Mouse (Mus musculus) olfactory bulb, adult 2 months (tissue): Measurements from ENCODE around the gene Abr.

ENCODE experiments used
- CTCF ChIP-seq: fragments of 200-500 bp; IDR thresholded peaks from 2 replicates; pipeline ENCODE4 v1.5.1; 2012; ENCODE audit warnings: low read depth, mild to moderate bottlenecking, low read length, moderate library complexity; ENCODE audit not compliant: insufficient read depth
- POLR2A ChIP-seq: fragments of 200-500 bp; IDR thresholded peaks from 2 replicates; pipeline ENCODE4 v1.6.1; 2012; ENCODE audit warnings: mild to moderate bottlenecking, low read depth, low read length, moderate library complexity; ENCODE audit not compliant: insufficient read depth

GRCm38 (mm10) chr11:76429556-76429955, 192.6 kb downstream of the Abr start:
- TF ChIP-seq POLR2A = no peak
- no peak for TF ChIP-seq CTCF
